Mouse (Mus musculus) midbrain, embryonic 12.5 days (tissue): ENCODE measurements around the gene Trp73. TPM values are rescaled to one million over a fixed set of nuclear protein-coding genes. Genes with fewer than 3 reads are reported as not detected.

Source experiments
- ATAC-seq: fragments of 200-750 bp; cut with Nextera tagmentation; 2 replicates; pipeline ENCODE4 v1.8.0; 2017; ENCODE audit warnings: low read depth, moderate TSS enrichment, moderate library complexity; ENCODE audit not compliant: low FRiP score
- H3K27ac ChIP-seq: fragments of 300-500 bp; sonication (generic); replicated peaks from 2 replicates; pipeline ENCODE4 v1.5.1; 2016; ENCODE audit warnings: mild to moderate bottlenecking
- H3K27me3 ChIP-seq: fragments of 300-500 bp; sonication (generic); 2 replicates; pipeline ENCODE4 v1.6.1; 2016; ENCODE audit warnings: mild to moderate bottlenecking
- H3K36me3 ChIP-seq: fragments of 300-500 bp; sonication (generic); 2 replicates; pipeline ENCODE4 v1.6.1; 2016
- H3K4me1 ChIP-seq: fragments of 300-500 bp; sonication (generic); 2 replicates; pipeline ENCODE4 v1.6.1; 2016
- H3K4me2 ChIP-seq: fragments of 300-500 bp; sonication (generic); replicated peaks from 2 replicates; pipeline ENCODE4 v1.6.1; 2016; ENCODE audit warnings: mild to moderate bottlenecking, moderate library complexity
- H3K4me3 ChIP-seq: fragments of 300-500 bp; sonication (generic); 2 replicates; pipeline ENCODE4 v1.5.1; 2016; ENCODE audit warnings: mild to moderate bottlenecking
- H3K9ac ChIP-seq: fragments of 300-500 bp; sonication (generic); replicated peaks from 2 replicates; pipeline ENCODE4 v1.6.1; 2016; ENCODE audit warnings: mild to moderate bottlenecking, moderate library complexity
- H3K9me3 ChIP-seq: fragments of 300-500 bp; sonication (generic); 2 replicates; pipeline ENCODE4 v1.6.1; 2016; ENCODE audit warnings: mild to moderate bottlenecking
- WGBS: fragments of 180-500 bp; shearing (Covaris S2); methylation state at CpG from one replicate; pipeline ENCODE4 v1.1.7; 2016; 5-methylcytosine and 5-hydroxymethylcytosine counted together
- polyA plus RNA-seq: library from polyadenylated mRNA; unstranded; fragments of >200 nt; fragmentation: Nextera tagmentation; extraction: Ambion mirVana; gene quantifications from 2 replicates; pipeline ENCODE4 v1.2.1, GENCODE M21; 2016

Trp73 gene
- polyA plus RNA-seq, 1 experiment from 2014 or later: 0.47 TPM

DNA sequence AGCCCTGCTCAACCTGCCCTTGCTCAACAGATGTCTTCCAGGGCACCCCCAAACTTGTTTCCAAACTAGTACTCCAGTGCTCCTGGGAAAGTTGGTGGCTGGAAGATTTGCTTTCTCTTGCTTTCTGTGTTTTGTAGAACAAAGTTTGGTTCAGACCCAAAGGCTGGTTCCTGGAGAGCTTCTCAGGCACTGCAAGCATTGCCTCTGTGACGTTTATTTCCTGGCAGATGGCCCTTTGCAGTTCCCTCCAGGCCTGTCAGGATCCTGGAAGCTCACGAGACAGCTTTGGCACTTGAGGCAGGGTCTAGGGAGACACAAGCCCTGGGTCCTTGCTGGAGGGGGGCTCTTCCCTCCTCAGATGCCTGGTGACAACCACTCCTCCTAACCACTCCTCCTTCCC lies 83.3 kb downstream of the Trp73 start:
- Histone ChIP-seq H3K9ac (no peak overlapping the region), H3K27ac (no peak overlapping the region), H3K4me3 (no peak overlapping the region), H3K9me3 (no peaks in the 10 kb centered on the region), H3K27me3 (no peaks in the 10 kb centered on the region), H3K4me1 (no peaks in the 10 kb centered on the region), H3K4me2 (no peak overlapping the region), H3K36me3 (no peaks in the 10 kb centered on the region)
- ATAC-seq: no peak
- WGBS: 70% methylated on average over 2 of the region's 2 CpGs

DNA sequence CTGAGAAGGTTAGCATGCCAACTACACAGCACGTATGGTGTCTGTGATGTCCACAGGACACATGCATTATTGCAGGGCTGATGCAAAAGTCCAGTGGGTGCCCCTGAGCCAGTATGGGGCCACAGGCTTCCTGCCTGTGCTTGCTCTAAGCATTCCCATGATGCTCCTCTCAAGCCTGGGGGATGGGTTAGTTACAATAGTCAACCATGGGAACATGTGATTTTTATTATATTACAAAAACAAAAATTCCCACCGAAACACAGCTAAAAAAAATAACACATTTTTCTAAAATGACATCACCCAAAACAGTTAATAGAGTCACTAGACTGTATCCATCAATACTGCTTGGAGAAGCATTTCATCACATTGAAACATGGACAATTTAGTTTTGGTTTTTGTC lies 84.0 kb downstream of the Trp73 start:
- no peak overlapping the region for H3K4me2 ChIP-seq
- H3K4me1 ChIP-seq: no peaks in the 10 kb centered on the region
- H3K27ac ChIP-seq: no peak overlapping the region
- ATAC-seq: no peak
- WGBS: 73% methylated on average over 2 of the region's 2 CpGs
- H3K9ac ChIP-seq: no peak overlapping the region
- H3K27me3 ChIP-seq: no peaks in the 10 kb centered on the region
- H3K36me3 ChIP-seq: no peaks in the 10 kb centered on the region
- H3K9me3 ChIP-seq: no peaks in the 10 kb centered on the region
- H3K4me3 ChIP-seq: no peak overlapping the region

DNA sequence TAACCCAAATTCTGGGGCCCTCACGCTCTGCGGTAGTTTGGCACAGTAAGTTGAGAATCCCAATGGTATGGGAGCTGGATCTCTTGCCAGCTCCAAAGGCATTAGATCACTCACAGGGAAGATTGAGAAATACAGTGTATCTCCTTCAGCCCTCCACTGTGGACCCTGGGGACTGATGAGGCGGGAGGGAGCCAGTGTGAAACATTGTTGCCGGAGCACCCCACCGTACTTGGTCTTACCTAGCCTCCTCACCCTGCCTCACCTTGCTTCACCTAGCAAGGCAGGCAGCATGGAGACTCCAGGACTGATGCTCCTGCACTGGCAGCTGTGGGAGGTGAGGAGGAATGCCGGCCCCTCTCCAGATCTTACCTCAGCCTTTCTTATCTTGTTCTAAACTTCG lies 84.5 kb downstream of the Trp73 start:
- ATAC-seq: no peak
- H3K9ac ChIP-seq: no peak overlapping the region
- no peaks in the 10 kb centered on the region for H3K9me3 ChIP-seq
- H3K4me1 ChIP-seq: no peaks in the 10 kb centered on the region
- no peak overlapping the region for H3K27ac ChIP-seq
- no peaks in the 10 kb centered on the region for H3K27me3 ChIP-seq
- 90% methylated on average over 7 of the region's 7 CpGs for WGBS
- H3K4me2 ChIP-seq: no peak overlapping the region
- H3K4me3 ChIP-seq: no peak overlapping the region
- no peaks in the 10 kb centered on the region for H3K36me3 ChIP-seq

DNA sequence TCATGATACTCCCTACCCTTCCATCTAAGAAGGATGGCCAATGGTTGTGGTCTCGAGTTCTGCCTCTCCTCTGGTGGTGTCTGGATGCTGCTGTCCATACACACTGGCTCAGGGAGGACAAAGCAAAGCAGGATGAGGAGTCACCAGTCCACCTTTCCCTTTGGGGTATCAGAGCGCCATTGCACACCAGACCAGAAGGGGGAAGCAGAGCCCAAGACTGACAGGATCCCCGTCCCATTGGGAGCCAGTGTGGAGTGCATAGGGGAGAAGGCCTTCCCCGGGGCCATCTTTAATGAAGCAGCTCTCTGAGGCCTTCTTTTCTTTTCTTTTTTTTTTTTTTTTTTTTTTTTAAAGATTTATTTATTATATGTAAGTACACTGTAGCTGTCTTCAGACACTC lies 86.9 kb downstream of the Trp73 start:
- no peak overlapping the region for H3K9ac ChIP-seq
- H3K4me1 ChIP-seq: no peaks in the 10 kb centered on the region
- ATAC-seq: no peak
- H3K36me3 ChIP-seq: no peaks in the 10 kb centered on the region
- H3K4me2 ChIP-seq: no peak overlapping the region
- no peak overlapping the region for H3K4me3 ChIP-seq
- H3K27ac ChIP-seq: no peak overlapping the region
- no peaks in the 10 kb centered on the region for H3K9me3 ChIP-seq
- 65% methylated on average over 4 of the region's 4 CpGs for WGBS
- H3K27me3 ChIP-seq: no peaks in the 10 kb centered on the region

DNA sequence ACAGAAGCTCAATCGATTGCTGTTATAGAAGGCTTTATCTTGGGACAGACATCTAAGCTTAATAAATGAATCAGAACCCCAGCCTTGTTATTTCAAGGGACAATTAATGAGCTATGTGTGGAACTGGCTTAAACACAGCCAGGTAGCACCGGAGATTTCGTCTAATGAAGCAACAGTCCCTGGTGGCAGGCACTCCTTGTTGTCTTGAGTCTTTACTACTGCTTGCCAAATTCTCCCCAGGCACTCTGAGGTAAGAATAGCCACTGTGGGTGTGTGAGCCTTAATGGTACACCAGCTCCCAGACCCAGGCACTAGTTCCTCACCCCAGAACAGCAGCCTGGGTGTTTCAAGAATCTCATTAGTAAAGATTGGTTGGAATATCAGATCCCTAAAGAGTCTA lies 88.6 kb downstream of the Trp73 start:
- H3K9ac ChIP-seq: no peak overlapping the region
- ATAC-seq: no peak
- H3K27ac ChIP-seq: no peak overlapping the region
- no peak overlapping the region for H3K4me3 ChIP-seq
- 82% methylated on average over 3 of the region's 3 CpGs for WGBS
- H3K36me3 ChIP-seq: no peaks in the 10 kb centered on the region
- H3K9me3 ChIP-seq: no peaks in the 10 kb centered on the region
- H3K4me2 ChIP-seq: no peak overlapping the region
- H3K27me3 ChIP-seq: no peaks in the 10 kb centered on the region
- H3K4me1 ChIP-seq: no peaks in the 10 kb centered on the region

DNA sequence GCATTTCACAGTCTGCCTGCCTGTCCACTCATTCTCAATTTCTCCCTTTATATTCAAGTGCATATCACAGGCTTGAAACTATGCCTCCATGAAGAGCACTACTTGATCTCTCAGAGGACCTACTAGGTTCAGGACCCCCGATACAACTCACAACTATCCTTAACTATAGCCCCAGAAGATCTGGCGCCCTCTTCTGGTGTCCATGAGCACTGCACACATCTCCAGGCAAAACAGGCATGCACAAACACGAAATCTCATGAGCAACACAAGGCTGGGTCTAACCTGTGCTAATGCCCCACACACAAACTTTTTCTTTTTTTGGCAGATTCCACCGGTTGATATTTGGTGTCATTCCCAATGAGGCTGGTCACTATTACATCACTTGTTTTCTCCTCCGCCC lies 94.2 kb downstream of the Trp73 start:
- 68% methylated on average over 5 of the region's 5 CpGs for WGBS
- H3K4me1 ChIP-seq: no peaks in the 10 kb centered on the region

DNA sequence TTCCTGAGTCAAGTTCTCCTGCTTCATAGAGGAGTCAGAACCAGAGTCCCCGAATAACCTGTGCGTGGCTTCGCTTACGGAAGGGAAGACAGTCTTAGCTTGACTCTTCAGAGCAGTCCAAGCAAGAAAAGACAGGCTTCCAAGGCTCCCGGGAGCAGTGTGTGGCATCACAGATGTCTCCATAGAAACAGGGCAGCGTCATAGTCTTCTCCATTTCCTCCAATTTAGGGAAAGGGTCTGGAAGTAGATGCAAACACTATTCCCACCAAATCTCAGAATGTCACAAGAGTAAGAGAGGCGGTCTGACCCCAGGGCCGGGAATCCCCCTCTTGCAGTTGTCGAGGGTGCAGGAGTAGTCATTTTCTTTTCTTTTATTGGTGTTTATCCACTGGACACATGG lies 97.4 kb downstream of the Trp73 start, which contains the start of gene Ccdc27:
Ccdc27 (minus strand) TSS at position 101 of the 400 bp plus-strand sequence.
- no peak within 1 kb of the TSS for H3K4me2 ChIP-seq
- H3K36me3 ChIP-seq: no peaks in the 10 kb centered on the region
- no peaks in the 10 kb centered on the region for H3K9me3 ChIP-seq
- H3K27ac ChIP-seq: no peak within 1 kb of the TSS
- H3K4me3 ChIP-seq: no peak within 1 kb of the TSS
- WGBS: 82% methylated on average over 9 of the region's 9 CpGs
- H3K9ac ChIP-seq: no peak within 1 kb of the TSS
- H3K27me3 ChIP-seq: peaks cover 4% of the 10 kb centered on the region; the same call in 1 of the 2 replicates
- no peaks in the 10 kb centered on the region for H3K4me1 ChIP-seq
- no peak for ATAC-seq

More for the DNA sequence above, 94.2 kb downstream of the Trp73 start:
- Histone ChIP-seq H3K9ac (no peak overlapping the region), H3K36me3 (no peaks in the 10 kb centered on the region), H3K27ac (no peak overlapping the region), H3K4me2 (no peak overlapping the region), H3K27me3 (peaks cover 4% of the 10 kb centered on the region; the same call in 1 of the 2 replicates), H3K9me3 (no peaks in the 10 kb centered on the region), H3K4me3 (no peak overlapping the region)
- no peak for ATAC-seq

DNA sequence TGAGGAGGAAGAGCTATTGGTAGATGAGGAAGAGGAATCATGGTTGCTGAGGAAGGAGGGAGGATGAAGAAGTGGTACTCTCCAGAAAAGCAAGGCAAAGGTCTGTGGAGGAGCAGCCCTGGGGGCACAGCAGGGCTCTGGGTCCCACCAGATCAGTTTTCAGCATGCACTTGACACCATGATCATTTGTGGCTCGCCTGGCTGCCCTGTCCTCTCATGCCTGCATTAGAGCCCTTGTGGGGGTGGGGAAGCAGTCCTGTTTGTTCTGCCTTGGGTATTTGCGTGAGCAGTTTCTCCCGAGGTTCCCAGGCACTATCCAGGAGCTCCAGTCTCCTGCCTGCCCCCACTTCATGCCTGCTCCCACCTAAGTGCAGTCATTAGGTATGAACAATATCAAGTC lies 102.9 kb downstream of the Trp73 start:
- no peaks in the 10 kb centered on the region for H3K27me3 ChIP-seq
- WGBS: 49% methylated on average over 3 of the region's 3 CpGs
- H3K27ac ChIP-seq: no peak overlapping the region
- H3K4me1 ChIP-seq: no peaks in the 10 kb centered on the region
- no peak overlapping the region for H3K4me2 ChIP-seq
- H3K9ac ChIP-seq: no peak overlapping the region
- H3K36me3 ChIP-seq: no peaks in the 10 kb centered on the region
- H3K9me3 ChIP-seq: no peaks in the 10 kb centered on the region
- H3K4me3 ChIP-seq: no peak overlapping the region
- ATAC-seq: no peak

DNA sequence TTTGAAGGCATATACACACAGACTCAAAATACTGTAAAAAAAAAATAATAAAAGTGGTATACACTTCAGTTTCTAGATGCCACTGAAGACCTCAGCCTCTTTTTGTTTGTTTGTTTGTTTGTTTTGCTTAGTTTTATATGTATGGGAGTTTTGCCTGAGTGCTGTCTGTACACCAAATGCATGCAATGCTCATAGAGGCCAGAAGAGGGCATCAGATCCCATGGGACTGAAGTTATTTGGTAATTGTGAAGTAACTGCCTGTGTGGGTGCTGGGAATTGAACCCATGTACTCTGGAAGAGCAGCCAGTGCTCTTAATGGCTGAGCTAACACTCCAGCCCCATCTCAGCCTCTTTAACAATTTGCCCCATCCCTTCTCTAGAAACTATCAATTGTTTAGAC lies 111.4 kb downstream of the Trp73 start:
- Histone ChIP-seq H3K4me2 (no peak overlapping the region), H3K4me3 (no peak overlapping the region), H3K27ac (no peak overlapping the region), H3K9me3 (no peaks in the 10 kb centered on the region), H3K27me3 (peaks cover 43% of the 10 kb centered on the region), H3K36me3 (no peaks in the 10 kb centered on the region), H3K4me1 (peaks cover 8% of the 10 kb centered on the region), H3K9ac (no peak overlapping the region)
- ATAC-seq: no peak

DNA sequence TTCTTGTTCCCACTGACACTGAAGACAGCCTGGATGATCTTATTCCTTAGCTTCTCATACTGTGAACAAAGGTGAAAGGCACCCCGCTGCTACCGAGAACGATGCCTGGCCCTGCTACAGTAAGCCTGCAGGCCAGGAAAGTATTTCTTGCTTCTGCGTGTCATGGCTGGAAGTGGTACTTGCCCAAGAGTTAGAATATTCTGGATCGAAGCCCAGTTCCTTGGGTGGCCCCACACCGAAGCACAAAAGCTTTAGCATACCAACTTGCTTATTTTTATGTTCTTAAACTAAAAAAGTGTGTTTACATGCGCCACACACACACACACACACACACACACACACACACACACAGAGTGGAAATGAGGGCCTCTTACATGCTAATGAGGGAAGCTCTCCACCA lies 111.9 kb downstream of the Trp73 start:
- no peak overlapping the region for H3K9ac ChIP-seq
- no peaks in the 10 kb centered on the region for H3K36me3 ChIP-seq
- no peak for ATAC-seq

DNA sequence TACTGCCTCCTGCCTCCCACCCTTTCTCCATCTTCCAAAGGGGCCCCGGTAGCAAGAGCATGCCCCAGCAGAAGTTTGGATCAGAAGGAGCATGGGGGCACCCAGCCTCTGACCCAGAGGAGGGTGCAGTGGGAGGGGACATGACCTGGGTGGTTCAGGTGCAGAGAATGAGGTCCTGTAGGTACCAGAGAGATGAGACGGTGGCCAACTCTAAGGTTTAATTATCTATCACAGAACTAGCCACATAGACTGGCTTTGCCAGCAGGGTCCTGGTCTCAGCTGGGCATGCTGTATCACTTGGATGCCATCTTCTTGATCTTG lies 113.6 kb downstream of the Trp73 start:
- WGBS: 34% methylated on average over 2 of the region's 2 CpGs
- Histone ChIP-seq H3K9me3 (no peaks in the 10 kb centered on the region), H3K27ac (no peak overlapping the region), H3K4me3 (no peak overlapping the region), H3K9ac (no peak overlapping the region), H3K27me3 (peaks cover 46% of the 10 kb centered on the region), H3K4me1 (peaks cover 8% of the 10 kb centered on the region), H3K36me3 (peaks cover 11% of the 10 kb centered on the region), H3K4me2 (peak overlapping the region; percentile 60)
- ATAC-seq: no peak

More for the DNA sequence above, 111.9 kb downstream of the Trp73 start:
- no peaks in the 10 kb centered on the region for H3K9me3 ChIP-seq
- H3K4me3 ChIP-seq: no peak overlapping the region
- peaks cover 46% of the 10 kb centered on the region for H3K27me3 ChIP-seq
- no peak overlapping the region for H3K27ac ChIP-seq
- H3K4me2 ChIP-seq: no peak overlapping the region
- H3K4me1 ChIP-seq: peaks cover 8% of the 10 kb centered on the region
- WGBS: 82% methylated on average over 7 of the region's 7 CpGs

DNA sequence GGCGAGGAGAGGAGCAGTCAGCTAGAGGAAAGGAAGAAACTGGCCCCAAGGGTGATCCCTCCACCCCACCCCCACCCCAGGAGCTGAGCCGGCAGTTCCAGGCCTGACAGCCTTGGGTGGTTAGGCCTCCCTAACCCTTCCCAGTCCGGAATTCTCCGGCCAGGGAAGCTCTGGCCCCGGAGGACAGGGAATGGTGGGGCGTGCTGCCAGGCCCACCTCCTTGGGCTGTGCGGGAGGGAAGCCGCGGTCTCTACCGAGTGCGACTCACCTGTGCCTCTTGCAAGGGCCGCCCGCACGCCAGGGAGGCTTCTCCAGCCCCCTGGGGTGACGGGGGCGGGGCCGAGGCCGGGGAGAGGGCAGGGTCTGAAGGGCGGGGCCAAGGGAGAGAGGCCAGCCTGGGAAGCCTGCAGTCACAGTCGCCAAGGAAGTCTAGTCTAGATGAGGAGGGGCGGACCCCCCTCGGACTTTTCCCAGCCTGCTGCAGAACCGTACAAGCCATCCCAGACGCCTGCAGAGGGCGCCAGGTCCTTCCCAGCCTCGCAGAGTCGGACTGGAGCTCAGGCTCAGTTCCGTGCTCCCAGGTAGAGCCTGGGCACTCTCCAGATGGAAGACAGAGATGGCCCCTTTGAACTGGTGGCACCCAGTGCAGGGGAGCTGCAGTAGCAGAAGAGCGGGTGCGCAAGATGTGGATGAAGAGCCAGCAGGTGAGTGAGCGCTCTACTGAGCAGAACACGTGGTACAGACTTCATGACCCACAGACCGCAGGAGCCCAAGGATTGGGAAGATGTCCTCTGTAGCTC lies 114.2 kb downstream of the Trp73 start, which contains the start of gene Smim1:
Smim1 (minus strand) TSS at position 590 of the 800 bp plus-strand sequence.
- peak within 1 kb of the TSS; percentile 60 for H3K4me2 ChIP-seq

More for the DNA sequence above, 114.2 kb downstream of the Trp73 start, which contains the start of gene Smim1:
- H3K4me1 ChIP-seq: peaks cover 8% of the 10 kb centered on the region
- peak within 1 kb of the TSS; percentile 35 for H3K4me3 ChIP-seq
- WGBS: 1% methylated on average over 32 of the region's 33 CpGs
- no peak within 1 kb of the TSS for H3K27ac ChIP-seq
- peaks cover 16% of the 10 kb centered on the region for H3K36me3 ChIP-seq
- H3K9ac ChIP-seq: peak within 1 kb of the TSS; percentile 31
- ATAC-seq: 0 out of 2 replicates have a peak, but pooled peaks have one; percentile 21
- no peaks in the 10 kb centered on the region for H3K9me3 ChIP-seq
- H3K27me3 ChIP-seq: peaks cover 46% of the 10 kb centered on the region
